Mouse (Mus musculus) mouse trophoblast stem cell (cell line): ENCODE data around the gene Eci1.
"Not testable (repeated sequence)": the region's sequence is repeated elsewhere in the genome, so short reads cannot be mapped to it uniquely, and the experiment has no call there.

Experiments used
- in situ Hi-C, 2 experiments: fragments of 300-500 bp; cut with MseI, MboI; formaldehyde crosslinking; loops; 2 replicates in 1 of 2; 3 replicates in 1 of 2; pipeline ENCODE4 v1.15.1; 2025

Gene Eci1

DNA sequence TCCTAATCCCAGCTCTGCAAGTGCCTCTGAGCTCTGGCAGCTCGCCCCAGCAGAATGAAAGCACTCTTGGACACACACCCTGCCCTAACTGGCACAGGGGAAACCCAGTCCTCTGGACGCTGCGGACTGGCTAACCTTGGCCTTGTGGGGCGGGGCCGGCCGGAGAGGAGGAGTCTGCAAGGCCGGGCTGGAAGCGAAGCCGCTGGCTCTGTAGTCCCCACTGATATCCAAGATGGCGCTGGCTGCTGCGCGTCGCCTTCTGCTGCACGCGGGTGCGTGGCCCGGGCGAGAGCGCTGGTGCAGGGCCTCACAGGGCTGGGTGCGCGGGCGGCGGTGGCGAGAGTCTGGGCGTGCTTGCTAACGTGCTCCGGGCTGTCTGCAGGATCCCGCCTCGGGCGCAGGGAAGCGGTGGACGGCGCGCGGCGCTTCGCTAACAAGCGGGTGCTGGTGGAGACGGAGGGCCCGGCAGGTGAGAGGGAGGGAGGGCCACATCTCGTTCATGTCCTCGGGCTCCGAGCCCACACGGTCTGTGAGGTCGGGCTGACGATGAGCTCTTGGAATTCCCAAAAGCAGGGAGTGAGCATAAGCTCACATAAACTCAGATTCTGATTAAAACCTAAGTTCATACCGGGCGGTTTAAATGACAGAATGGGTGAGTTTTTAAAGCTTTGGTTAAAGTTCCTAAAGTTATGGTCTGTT is at the start of gene Eci1:
Gene Eci1, plus strand, starts transcription at position 171 of the 699 bp plus-strand sequence.
- in situ Hi-C loops: no loop called here

DNA sequence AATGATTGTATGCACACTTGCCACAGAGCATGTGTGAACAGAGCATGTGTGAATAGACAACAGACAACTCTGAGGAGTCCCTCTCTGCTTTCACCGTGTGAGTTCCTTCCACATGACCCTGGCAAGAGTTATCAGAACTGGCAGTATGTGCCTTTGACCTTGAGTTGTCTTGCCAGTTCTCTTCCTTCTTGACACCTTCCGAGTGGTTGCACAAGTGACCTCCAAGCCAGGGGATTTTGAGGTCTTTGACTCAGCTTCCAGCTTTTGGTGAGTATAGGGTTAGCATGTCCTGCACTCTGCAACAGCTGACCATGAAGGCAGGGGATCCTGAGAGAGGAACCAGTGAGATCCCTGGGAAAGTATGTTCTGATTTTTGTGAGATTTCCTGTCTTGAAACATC is 47.9 kb upstream of the Eci1 start:
- in situ Hi-C loops: no loop called here

DNA sequence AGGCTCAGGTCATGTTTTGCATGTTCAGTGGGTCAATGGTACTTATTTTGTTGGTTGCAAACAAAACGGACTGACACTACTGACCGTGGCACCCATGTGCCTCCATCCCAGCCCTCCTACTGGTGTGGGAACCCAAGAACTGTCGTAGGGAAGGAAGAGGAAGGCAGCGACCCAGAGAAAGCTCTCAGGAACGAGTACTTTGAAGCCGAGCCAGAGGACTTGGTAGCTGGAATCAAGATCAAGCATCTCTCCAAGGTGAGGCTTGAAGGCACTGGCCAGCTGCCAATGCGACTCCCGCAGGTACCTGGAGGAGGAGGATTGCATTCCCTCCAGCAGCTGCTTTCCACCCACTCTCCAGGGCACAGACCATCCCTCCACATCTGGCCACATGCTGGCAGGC is 42.7 kb upstream of the Eci1 start:
- in situ Hi-C loops: no loop called here

DNA sequence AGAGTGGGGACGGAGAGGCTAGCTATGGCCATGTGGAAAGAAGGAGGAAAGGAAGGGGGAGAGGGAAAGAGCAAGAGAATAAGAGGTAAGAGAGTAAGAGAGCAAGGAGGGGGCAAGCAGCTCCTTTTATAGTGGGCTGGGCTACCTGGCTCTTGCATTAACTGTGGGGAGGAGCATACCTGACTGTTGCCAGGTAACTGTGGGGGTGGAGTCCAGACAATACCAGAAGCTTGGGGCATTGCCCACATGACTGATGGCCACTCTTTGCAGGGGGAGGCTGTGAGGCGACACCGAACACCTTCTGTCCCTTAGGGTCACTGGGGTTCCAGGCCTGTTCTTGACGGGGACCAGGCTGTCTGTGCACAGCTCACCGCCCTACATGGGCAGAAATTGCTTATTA is 37.7 kb upstream of the Eci1 start:
- in situ Hi-C loops: no loop called here

DNA sequence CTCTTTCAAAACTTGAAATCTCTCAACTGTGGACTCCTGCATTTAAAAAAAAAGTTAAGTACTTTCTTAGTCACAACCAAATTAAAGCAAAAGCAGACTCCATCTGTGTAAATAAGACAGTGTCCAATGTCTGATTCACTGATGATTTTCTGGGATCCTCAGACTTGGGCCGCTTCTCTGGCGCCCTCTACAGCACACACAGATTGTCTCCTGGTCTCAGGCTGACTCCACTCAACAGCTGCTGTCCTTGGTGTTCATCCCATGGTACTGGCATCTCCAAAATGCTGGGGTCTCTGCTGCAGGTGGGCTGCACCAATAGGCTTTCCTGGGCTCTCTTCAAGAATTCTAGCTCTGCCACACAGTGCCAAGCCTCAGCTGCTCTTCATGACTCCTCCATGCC is 36.6 kb upstream of the Eci1 start:
- in situ Hi-C loops: no loop called here

- in situ Hi-C loops: no loop called here
These were observed 35.3 kb upstream of the Eci1 start for GRCm38 (mm10) chr17:24391149-24391548.

DNA sequence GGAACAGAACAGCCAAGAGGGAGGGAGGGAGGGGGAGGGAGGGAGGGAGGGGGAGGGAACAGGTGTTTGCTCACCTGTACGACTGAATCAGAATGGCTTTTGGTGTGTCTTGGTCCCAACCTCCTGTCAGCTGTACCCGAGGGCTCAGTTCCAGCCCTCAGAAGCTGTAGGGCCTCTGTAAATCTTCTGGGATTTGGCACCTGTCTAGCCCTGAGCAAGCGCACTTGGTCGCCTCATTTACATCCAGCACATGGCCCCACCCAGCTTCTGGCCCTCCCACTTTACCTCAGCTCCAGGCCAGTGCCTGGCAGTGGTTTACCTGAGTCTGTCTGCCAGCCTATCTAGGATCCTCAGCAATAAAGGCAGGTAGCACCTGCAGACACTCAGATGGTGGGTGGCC is 32.9 kb upstream of the Eci1 start:
- in situ Hi-C loops: no loop called here

GRCm38 (mm10) chr17:24394456-24394855 is 32.0 kb upstream of the Eci1 start:
- in situ Hi-C loops: no loop called here

DNA sequence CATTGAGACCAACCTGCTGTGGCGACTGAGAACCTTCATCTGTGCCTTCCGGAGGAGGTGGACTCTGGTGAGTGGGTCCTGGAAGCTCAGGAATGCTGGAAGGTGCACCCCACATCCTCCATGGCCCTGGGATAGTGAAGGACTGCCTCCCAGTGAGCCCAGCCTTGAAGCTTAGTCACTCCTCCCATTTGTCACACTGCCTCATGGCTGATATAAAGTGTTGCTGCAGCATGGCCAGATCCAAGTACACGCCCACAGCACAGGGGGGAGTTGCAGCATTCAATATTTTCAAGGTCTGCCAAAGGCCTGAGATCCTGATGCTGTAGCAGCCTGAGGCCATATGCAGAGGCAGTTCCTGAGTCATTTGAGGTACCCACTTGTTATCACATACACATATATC is 24.1 kb upstream of the Eci1 start:
- in situ Hi-C loops: no loop called here

GRCm38 (mm10) chr17:24407116-24407803 is 19.2 kb upstream of the Eci1 start:
- in situ Hi-C loops: no loop called here

GRCm38 (mm10) chr17:24413557-24414211 is 12.8 kb upstream of the Eci1 start:
- in situ Hi-C loops: no loop called here

DNA sequence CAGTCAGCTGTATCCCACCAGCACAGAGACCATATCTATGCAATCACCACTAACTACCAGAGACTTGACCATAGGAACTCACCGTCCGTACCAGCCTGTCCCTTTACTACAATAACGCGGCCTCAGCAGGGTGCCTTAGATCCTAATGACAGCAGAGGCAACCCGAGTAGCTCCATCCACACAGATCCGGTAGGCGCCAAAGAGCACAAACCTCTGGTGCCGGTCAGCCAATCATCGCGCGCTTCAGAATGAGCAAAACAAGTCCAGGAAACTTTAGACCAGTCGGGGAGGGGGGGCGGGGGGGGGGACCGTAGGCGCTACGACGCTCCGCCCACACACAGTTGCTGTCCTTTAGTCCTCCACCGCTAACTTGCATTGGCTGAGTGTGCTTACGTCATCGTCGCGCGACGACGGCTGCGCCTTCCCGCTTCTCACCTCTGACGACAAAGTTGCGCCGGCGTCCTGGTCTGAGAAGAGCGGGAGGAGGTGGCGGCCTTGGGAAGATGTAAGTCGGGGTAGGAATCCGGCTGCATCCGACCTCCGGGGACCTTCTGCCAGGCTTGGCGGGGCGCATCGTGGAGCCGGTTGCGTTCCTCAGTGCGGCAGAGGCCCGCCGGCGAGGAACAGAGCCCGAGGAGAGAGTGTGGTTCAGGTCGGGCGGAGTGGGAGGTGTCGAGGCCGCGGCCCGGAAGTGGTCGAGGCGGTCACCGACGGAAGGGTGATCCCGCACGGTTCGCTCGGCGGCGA is 12.0 kb upstream of the Eci1 start, which contains the start of gene Rnps1:
Gene Rnps1, plus strand, starts transcription at position 336 of the 747 bp plus-strand sequence.
- in situ Hi-C loops: no loop called here

- in situ Hi-C loops: no loop called here
These were observed 11.4 kb upstream of the Eci1 start for GRCm38 (mm10) chr17:24415011-24415410.

DNA sequence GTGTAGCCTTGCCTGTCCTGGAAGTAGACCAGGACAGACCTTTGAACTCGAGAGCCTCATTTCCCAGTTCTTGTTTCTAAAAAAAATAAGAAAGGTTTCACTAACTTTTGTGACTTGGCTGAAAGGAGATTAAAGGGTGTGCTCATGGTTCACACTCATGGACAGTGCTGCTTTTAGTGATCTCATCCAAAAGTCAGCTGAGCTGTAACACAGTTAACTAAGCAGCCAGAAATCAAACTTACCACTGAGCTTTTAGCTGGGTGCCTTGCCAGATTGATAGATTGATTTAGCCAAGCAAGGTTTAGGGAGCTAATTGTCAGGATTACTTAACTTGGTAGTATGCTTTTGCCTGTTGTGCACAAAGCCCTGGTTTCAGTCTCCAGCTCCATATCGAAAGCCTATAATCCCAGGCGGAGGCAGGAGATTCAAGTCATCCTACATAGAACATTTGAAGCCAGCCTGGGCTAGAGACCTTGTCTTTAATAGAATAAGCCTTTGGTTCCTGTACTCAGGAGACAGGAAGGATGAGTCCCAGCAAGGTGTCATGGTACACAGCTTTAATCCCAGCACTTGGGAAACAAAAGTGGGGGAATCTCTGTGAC is 10.3 kb upstream of the Eci1 start:
- in situ Hi-C loops: no loop called here

DNA sequence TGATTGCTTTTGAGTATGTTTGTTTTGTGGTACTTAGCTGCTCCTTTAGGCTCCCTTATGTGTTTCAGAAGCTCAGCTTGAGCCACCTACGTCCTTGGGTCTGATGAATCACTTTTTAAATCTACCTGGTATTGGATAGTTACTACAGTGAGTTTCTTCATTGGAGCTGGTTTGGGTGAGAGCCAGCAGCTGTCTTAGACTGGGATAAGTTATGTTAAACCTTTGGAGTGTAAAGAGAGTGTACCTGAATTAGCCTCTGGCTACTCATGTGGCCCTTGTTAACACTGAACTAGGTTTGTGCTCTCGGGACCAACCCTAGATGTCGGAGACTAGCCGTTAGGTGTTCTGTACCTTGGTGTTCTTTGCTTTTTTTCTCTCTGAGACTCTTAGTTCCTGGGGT is 3.3 kb upstream of the Eci1 start:
- in situ Hi-C loops: no loop called here

- in situ Hi-C loops: no loop called here
These were observed 2.0 kb upstream of the Eci1 start for GRCm38 (mm10) chr17:24424489-24424888.

DNA sequence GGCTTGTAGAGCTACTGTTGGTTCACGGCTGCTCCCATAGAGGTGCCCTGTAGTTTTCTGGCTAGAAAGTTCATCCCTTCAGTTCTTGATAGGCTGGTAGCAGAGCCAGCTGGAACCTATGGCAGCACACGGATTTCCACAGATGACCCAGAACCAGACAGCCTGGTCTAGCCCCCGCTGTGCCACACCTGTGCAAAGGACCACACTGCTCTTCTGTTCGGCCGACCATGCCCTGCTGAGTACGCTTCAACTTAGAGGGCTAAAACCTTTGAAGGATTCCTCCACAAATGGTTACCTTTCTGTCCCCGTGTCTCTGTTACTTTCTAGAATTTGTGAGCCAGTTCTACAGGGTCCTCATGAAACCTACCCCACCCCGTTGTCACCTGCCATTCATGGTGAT is 1.1 kb upstream of the Eci1 start:
- in situ Hi-C loops: not testable (repeated sequence)

- in situ Hi-C loops: no loop called here
These were observed 536 bp upstream of the Eci1 start for GRCm38 (mm10) chr17:24425905-24426304.

- in situ Hi-C loops: no loop called here
These were observed 723 bp downstream of the Eci1 start for GRCm38 (mm10) chr17:24427170-24427557.

GRCm38 (mm10) chr17:24429201-24429983 is 3.0 kb downstream of the Eci1 start:
- in situ Hi-C loops: no loop called here

DNA sequence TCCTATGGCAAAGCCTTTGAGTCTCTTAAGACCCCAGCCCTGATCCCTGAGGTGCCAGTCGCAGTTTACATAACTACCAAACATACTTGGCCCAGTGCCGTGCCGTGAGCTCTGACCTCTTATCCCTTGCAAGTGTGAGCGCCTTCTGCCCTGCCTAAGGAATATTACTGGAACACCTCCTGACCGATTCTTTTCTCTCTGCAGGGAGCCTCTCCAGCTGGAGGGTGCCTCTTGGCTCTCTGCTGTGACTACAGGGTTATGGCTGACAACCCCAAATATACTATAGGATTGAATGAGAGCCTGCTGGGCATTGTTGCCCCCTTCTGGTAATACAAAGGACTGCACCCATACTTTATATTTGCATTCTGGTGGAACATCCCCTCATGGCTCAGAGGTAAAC is 10.6 kb downstream of the Eci1 start:
- in situ Hi-C loops: no loop called here
